Comparison of ENCODE assay signal across 24 mouse cellular contexts in genomic region chr12:72940822-72941397, GRCm38 (mm10). TPM values are rescaled to one million over a fixed set of nuclear protein-coding genes. Genes with fewer than 3 reads are reported as not detected.
DNase-seq lines count a peak whose midpoint lies in the region; ATAC-seq and TF ChIP-seq lines count a peak whose summit lies in the region.
"Had no signal": no experiment of that assay in that cellular context is flagged by ENCODE, and none has a peak within 500 bp of the region (broad histone marks: within the 10 kb centered on the region; RNA-seq: fewer than 3 reads in every experiment).

No protein-coding gene starts in this region.

- H3K9ac ChIP-seq in hindbrain, embryonic 11.5 days (ENCODE audit: low read depth, low read length) = no peak overlapping the region
- no peak overlapping the region for H3K9ac ChIP-seq in hindbrain, postnatal 0 days (replicated peaks; ENCODE audit: low read length)
- H3K9ac ChIP-seq in ES-Bruce4 (ENCODE audit: low read depth, poor library complexity, severe bottlenecking) = no peak overlapping the region
- no peak overlapping the region; the same call in 1 of the 2 replicates for H3K9ac ChIP-seq in embryonic facial prominence, embryonic 11.5 days (replicated peaks; ENCODE audit: low read length)
- H3K9ac ChIP-seq: heart, embryonic 13.5 days; intestine, embryonic 15.5 days; kidney, embryonic 15.5 days; neural tube, embryonic 13.5 days had no signal

- no peak overlapping the region for H3K27ac ChIP-seq in hindbrain, embryonic 11.5 days (ENCODE audit: low read depth, low read length)
- H3K27ac ChIP-seq in hindbrain, postnatal 0 days = no peak overlapping the region
- H3K27ac ChIP-seq in ES-Bruce4 (ENCODE audit: insufficient read depth, low read length) = no peak overlapping the region
- H3K27ac ChIP-seq in embryonic facial prominence, embryonic 11.5 days (replicated peaks; ENCODE audit: low read depth, low read length) = no peak overlapping the region
- H3K27ac ChIP-seq: heart, embryonic 13.5 days; intestine, embryonic 15.5 days; kidney, embryonic 15.5 days; macrophage; neural tube, embryonic 13.5 days had no signal

- WGBS in hindbrain, embryonic 11.5 days = 2% methylated on average over 11 of the region's 11 CpGs
- WGBS in hindbrain, postnatal 0 days = 2% methylated on average over 11 of the region's 11 CpGs
- under 1% methylated on average over 11 of the region's 11 CpGs for WGBS in embryonic facial prominence, embryonic 11.5 days

- H3K36me3 ChIP-seq in hindbrain, embryonic 11.5 days (ENCODE audit: control insufficient read depth, insufficient read depth, low read length) = no peaks in the 10 kb centered on the region
- H3K36me3 ChIP-seq in hindbrain, postnatal 0 days (ENCODE audit: insufficient read depth, low read length) = no peaks in the 10 kb centered on the region
- H3K36me3 ChIP-seq in E14TG2a.4 (ENCODE audit: insufficient read depth, low read length) (no peaks in the 10 kb centered on the region), ES-Bruce4 (ENCODE audit: control insufficient read depth, insufficient read depth, low read length, poor library complexity, severe bottlenecking) (no peaks in the 10 kb centered on the region)
- H3K36me3 ChIP-seq in embryonic facial prominence, embryonic 11.5 days (replicated peaks; ENCODE audit: control insufficient read depth, insufficient read depth, low read depth, low read length) = no peaks in the 10 kb centered on the region
- H3K36me3 ChIP-seq: heart, embryonic 13.5 days; intestine, embryonic 15.5 days; kidney, embryonic 15.5 days; neural tube, embryonic 13.5 days had no signal

- no peak for ATAC-seq in hindbrain, embryonic 11.5 days (ENCODE audit: low FRiP score)
- no peak for ATAC-seq in hindbrain, postnatal 0 days
- ATAC-seq in embryonic facial prominence, embryonic 11.5 days (replicated peaks; ENCODE audit: insufficient number of reproducible peaks, low FRiP score, low TSS enrichment, low read depth) = no peak
- ATAC-seq: intestine, embryonic 15.5 days had no signal

- no peak for TF ChIP-seq POLR2A in ES-Bruce4 (IDR thresholded peaks at IDR 0.05; ENCODE audit: insufficient read depth, low read length)

- H3K9me3 ChIP-seq in hindbrain, embryonic 11.5 days (ENCODE audit: control insufficient read depth, low read length) = no peaks in the 10 kb centered on the region
- no peaks in the 10 kb centered on the region for H3K9me3 ChIP-seq in hindbrain, postnatal 0 days (ENCODE audit: low read length)
- H3K9me3 ChIP-seq in E14TG2a.4 (ENCODE audit: low read length) (no peaks in the 10 kb centered on the region), ES-Bruce4 (replicated peaks; ENCODE audit: control insufficient read depth, insufficient read depth, low read length, poor library complexity, severe bottlenecking) (no peaks in the 10 kb centered on the region)
- no peaks in the 10 kb centered on the region for H3K9me3 ChIP-seq in embryonic facial prominence, embryonic 11.5 days (replicated peaks; ENCODE audit: control insufficient read depth, low read length)
- H3K9me3 ChIP-seq: heart, embryonic 13.5 days; intestine, embryonic 15.5 days; kidney, embryonic 15.5 days; neural tube, embryonic 13.5 days had no signal

- peaks cover 4% of the 10 kb centered on the region; the same call in 1 of the 2 replicates for H3K4me1 ChIP-seq in hindbrain, embryonic 11.5 days (replicated peaks; ENCODE audit: control insufficient read depth, insufficient read depth, low read length)
- H3K4me1 ChIP-seq in hindbrain, postnatal 0 days (ENCODE audit: insufficient read depth, low read length) = no peaks in the 10 kb centered on the region
- H3K4me1 ChIP-seq in E14TG2a.4 (replicated peaks; ENCODE audit: low read depth, low read length) (peaks cover 46% of the 10 kb centered on the region), ES-Bruce4 (ENCODE audit: control insufficient read depth, insufficient read depth, low read length) (no peaks in the 10 kb centered on the region)
- H3K4me1 ChIP-seq in embryonic facial prominence, embryonic 11.5 days (ENCODE audit: control insufficient read depth, insufficient read depth, low read length) = peaks cover 5% of the 10 kb centered on the region; the same call in 1 of the 2 replicates

- peak; percentile 62 for DNase-seq in hindbrain, embryonic 11.5 days (ENCODE audit: low spot score)
- no peak for DNase-seq in hindbrain, postnatal 0 days (ENCODE audit: low spot score)
- peak; percentile 27 for DNase-seq in embryonic facial prominence, embryonic 11.5 days (ENCODE audit: low spot score)
- DNase-seq in right cerebral cortex, postnatal 14 days = no peak
- DNase-seq in MN1 (ENCODE audit: low spot score) = no peak
- DNase-seq: adrenal gland, postnatal 10 days; cerebellum, adult 18-20 months; gastrocnemius, postnatal 36 days; heart, postnatal 4 days; left cerebral cortex, postnatal 4 days; lung, adult 2 months; thymus, postnatal 25 days had no signal

- TF ChIP-seq EP300 in ES-Bruce4 (IDR thresholded peaks at IDR 0.05; ENCODE audit: insufficient read depth, low read depth, low read length) = no peak

- no peak overlapping the region for H3K4me3 ChIP-seq in hindbrain, embryonic 11.5 days (ENCODE audit: low read depth, low read length)
- no peak overlapping the region for H3K4me3 ChIP-seq in hindbrain, postnatal 0 days (ENCODE audit: low read length)
- H3K4me3 ChIP-seq in E14TG2a.4 (replicated peaks; ENCODE audit: low read length) (peak overlapping the region; percentile 81), ES-Bruce4 (ENCODE audit: low read depth, low read length) (0 out of 2 replicates have a peak overlapping the region, but pooled peaks have one; percentile 7)
- H3K4me3 ChIP-seq in embryonic facial prominence, embryonic 11.5 days (ENCODE audit: low read depth, low read length) = peak overlapping the region; percentile 22
- H3K4me3 ChIP-seq: erythroblast, embryonic 14.5 days; intestine, embryonic 15.5 days had no signal

- no peak for TF ChIP-seq CTCF in hindbrain, postnatal 0 days (IDR thresholded peaks at IDR 0.05; ENCODE audit: low read depth)
- no peak for TF ChIP-seq CTCF in E14TG2a.4 (conservative IDR thresholded peaks at IDR 0.05; ENCODE audit: low read length)
- TF ChIP-seq CTCF in ES-Bruce4 (IDR thresholded peaks at IDR 0.05; ENCODE audit: low read depth, low read length) = no peak

- no peak overlapping the region for H3K4me2 ChIP-seq in hindbrain, embryonic 11.5 days (replicated peaks; ENCODE audit: low read depth, low read length)
- H3K4me2 ChIP-seq in hindbrain, postnatal 0 days (ENCODE audit: low read depth, low read length) = no peak overlapping the region
- no peak overlapping the region for H3K4me2 ChIP-seq in embryonic facial prominence, embryonic 11.5 days (ENCODE audit: low read depth, low read length)
- H3K4me2 ChIP-seq: intestine, embryonic 15.5 days had no signal

- H3K27me3 ChIP-seq in hindbrain, embryonic 11.5 days (ENCODE audit: control insufficient read depth, insufficient read depth, low read length) = peaks cover 89% of the 10 kb centered on the region
- peaks cover 83% of the 10 kb centered on the region for H3K27me3 ChIP-seq in hindbrain, postnatal 0 days (ENCODE audit: insufficient read depth, low read length)
- H3K27me3 ChIP-seq in E14TG2a.4 (ENCODE audit: insufficient read depth, low read length) = peaks cover 86% of the 10 kb centered on the region
- peaks cover 36% of the 10 kb centered on the region for H3K27me3 ChIP-seq in ES-Bruce4 (ENCODE audit: control insufficient read depth, insufficient read depth, low read length, poor library complexity, severe bottlenecking)
- peaks cover 62% of the 10 kb centered on the region for H3K27me3 ChIP-seq in embryonic facial prominence, embryonic 11.5 days (ENCODE audit: control insufficient read depth, insufficient read depth, low read length)

RNA-seq across cellular contexts. Expression of gene 4930447C04Rik, which starts 0.3 kb away (rescaled TPM):
- polyA plus RNA-seq in hindbrain, embryonic 11.5 days (2014; fragmentation: Nextera tagmentation; extraction: Ambion mirVana) = 2.1 TPM in 2 replicates
- total RNA-seq in hindbrain, postnatal 0 days (2014; rRNA removed) = 1.7 and 3.7 TPM in 2 replicates
- polyA plus RNA-seq in hindbrain, postnatal 0 days (2015; fragmentation: Nextera tagmentation; extraction: Ambion mirVana) = 7.9 and 8.8 TPM in 2 replicates
- polyA plus RNA-seq in ES-Bruce4 (2011; ENCODE audit: insufficient read depth, insufficient read length, low read depth, missing spikeins) = 79.1 and 91.6 TPM in 2 replicates
- 5.0 and 6.3 TPM in 2 replicates for polyA plus RNA-seq in embryonic facial prominence, embryonic 11.5 days (2014; fragmentation: Nextera tagmentation; extraction: Ambion mirVana)
- total RNA-seq: liver, adult 2 months had no signal
- polyA plus RNA-seq: erythroblast, embryonic 14.5 days; large intestine, adult 2 months; liver, adult 2 months; lung, adult 2 months; macrophage had no signal

RNA-seq across cellular contexts. Expression of gene Six6, which starts 1.2 kb away (rescaled TPM):
- 0.09 TPM in 1 of 2 replicates, not detected in the other for polyA plus RNA-seq in hindbrain, embryonic 11.5 days (2014; fragmentation: Nextera tagmentation; extraction: Ambion mirVana)
- 0.22 TPM in 1 of 2 replicates, not detected in the other for total RNA-seq in hindbrain, postnatal 0 days (2014; rRNA removed)
- not detected in 2 replicates for polyA plus RNA-seq in hindbrain, postnatal 0 days (2015; fragmentation: Nextera tagmentation; extraction: Ambion mirVana)
- polyA plus RNA-seq in ES-Bruce4 (2011; ENCODE audit: insufficient read depth, insufficient read length, low read depth, missing spikeins) = not detected in 2 replicates
- 7.9 and 11.6 TPM in 2 replicates for polyA plus RNA-seq in embryonic facial prominence, embryonic 11.5 days (2014; fragmentation: Nextera tagmentation; extraction: Ambion mirVana)
- total RNA-seq: adrenal gland, postnatal 10 days; common myeloid progenitor, adult 5-6 weeks; gastrocnemius, postnatal 36 days; heart, postnatal 4 days; layer of hippocampus, postnatal 25 days; liver, adult 2 months had no signal
- polyA plus RNA-seq: erythroblast, embryonic 14.5 days; heart, embryonic 13.5 days; intestine, embryonic 15.5 days; kidney, embryonic 15.5 days; large intestine, adult 2 months; liver, adult 2 months; lung, adult 2 months; macrophage; neural tube, embryonic 13.5 days had no signal

Comparison
In these comparisons a context has a peak if more than half of its experiments do, and no peak if none do; other contexts are left out.
1. DNase-seq: peak in hindbrain, embryonic 11.5 days (single experiment) and embryonic facial prominence, embryonic 11.5 days (single experiment); none in hindbrain, postnatal 0 days (single experiment), right cerebral cortex, postnatal 14 days (single experiment) and MN1 (single experiment).
2. H3K4me3 ChIP-seq: peak in E14TG2a.4 (single experiment), ES-Bruce4 (single experiment) and embryonic facial prominence, embryonic 11.5 days (single experiment); none in hindbrain, embryonic 11.5 days (single experiment) and hindbrain, postnatal 0 days (single experiment).